Mouse (Mus musculus) forelimb bud, embryonic 11.5 days (tissue): ENCODE data around the gene Zscan10.
"Not testable (repeated sequence)": the region's sequence is repeated elsewhere in the genome, so short reads cannot be mapped to it uniquely, and the experiment has no call there.

Experiments
- DNase-seq: peaks from one replicate; pipeline ENCODE4 v3.0.0-alpha.2; 2012; ENCODE audit warnings: low read depth, low spot score

Gene Zscan10

GRCm38 (mm10) chr17:23587253-23587652 is 13.4 kb upstream of the Zscan10 start:
- DNase-seq, result no peak

- peak; percentile 96 for DNase-seq
Measured at GRCm38 (mm10) chr17:23592208-23592925, 8.3 kb upstream of the Zscan10 start.

GRCm38 (mm10) chr17:23592926-23593300 is 7.7 kb upstream of the Zscan10 start:
- no peak for DNase-seq

GRCm38 (mm10) chr17:23595139-23595538 is 5.5 kb upstream of the Zscan10 start:
- DNase-seq, result not testable (repeated sequence)

GRCm38 (mm10) chr17:23598582-23599552 is 1.8 kb upstream of the Zscan10 start, which contains the start of gene Zfp13:
Gene Zfp13, minus strand, starts transcription at chr17:23599487.
- peak; percentile 93 for DNase-seq

- DNase-seq, result no peak
Measured at GRCm38 (mm10) chr17:23599605-23600063, 1.0 kb upstream of the Zscan10 start.

- no peak for DNase-seq
Measured at GRCm38 (mm10) chr17:23601836-23602585, 1.4 kb downstream of the Zscan10 start.

GRCm38 (mm10) chr17:23603077-23603476 is 2.4 kb downstream of the Zscan10 start:
- DNase-seq, result no peak

GRCm38 (mm10) chr17:23603542-23603941 is 2.9 kb downstream of the Zscan10 start:
- DNase-seq, result no peak

GRCm38 (mm10) chr17:23604394-23604793 is 3.7 kb downstream of the Zscan10 start:
- no peak for DNase-seq

- no peak for DNase-seq
Measured at GRCm38 (mm10) chr17:23605220-23605619, 4.6 kb downstream of the Zscan10 start.

GRCm38 (mm10) chr17:23609612-23610011 is 9.0 kb downstream of the Zscan10 start:
- no peak for DNase-seq

GRCm38 (mm10) chr17:23610361-23610800 is 9.7 kb downstream of the Zscan10 start:
- no peak for DNase-seq

- DNase-seq, result no peak
Measured at GRCm38 (mm10) chr17:23617087-23617486, 16.4 kb downstream of the Zscan10 start.

GRCm38 (mm10) chr17:23620351-23620750 is 19.7 kb downstream of the Zscan10 start:
- no peak for DNase-seq

GRCm38 (mm10) chr17:23627813-23628212 is 27.2 kb downstream of the Zscan10 start:
- no peak for DNase-seq

- DNase-seq, result peak; percentile 74
Measured at GRCm38 (mm10) chr17:23630195-23631020, 29.8 kb downstream of the Zscan10 start.

- DNase-seq, result no peak
Measured at GRCm38 (mm10) chr17:23631241-23631640, 30.6 kb downstream of the Zscan10 start.

- no peak for DNase-seq
Measured at GRCm38 (mm10) chr17:23644613-23645495, 44.2 kb downstream of the Zscan10 start, which contains the start of gene Mmp25. Gene Mmp25, minus strand, starts transcription at chr17:23645277.

GRCm38 (mm10) chr17:23645894-23646293 is 45.2 kb downstream of the Zscan10 start:
- no peak for DNase-seq
